Mouse (Mus musculus) lung, embryonic 14.5 days (tissue): ENCODE measurements around the gene Cep97. TPM values are rescaled to one million over a fixed set of nuclear protein-coding genes. Genes with fewer than 3 reads are reported as not detected.

Source experiments
- ATAC-seq: fragments of 200-750 bp; cut with Nextera tagmentation; 2 replicates; pipeline ENCODE4 v1.8.0; 2017; ENCODE audit warnings: mild to moderate bottlenecking, moderate TSS enrichment, moderate library complexity; ENCODE audit not compliant: insufficient read depth
- DNase-seq: peaks from one replicate; pipeline ENCODE4 v3.0.0-alpha.2; 2015
- H3K27ac ChIP-seq: fragments of 300-500 bp; sonication (generic); 2 replicates; pipeline ENCODE4 v1.5.1; 2014; ENCODE audit warnings: low read depth, mild to moderate bottlenecking, moderate library complexity
- H3K27me3 ChIP-seq: fragments of 300-500 bp; sonication (generic); 2 replicates; pipeline ENCODE4 v1.6.1; 2014; ENCODE audit warnings: low read length, control low read depth; ENCODE audit not compliant: insufficient read depth
- H3K36me3 ChIP-seq: fragments of 300-500 bp; sonication (generic); 2 replicates; pipeline ENCODE4 v1.6.1; 2014; ENCODE audit warnings: control low read depth; ENCODE audit not compliant: insufficient read depth
- H3K4me1 ChIP-seq: fragments of 300-500 bp; sonication (generic); 2 replicates; pipeline ENCODE4 v1.6.1; 2014; ENCODE audit warnings: antibody characterized with exemption, control low read depth; ENCODE audit not compliant: insufficient read depth
- H3K4me2 ChIP-seq: fragments of 300-500 bp; sonication (generic); 2 replicates; pipeline ENCODE4 v1.6.1; 2014; ENCODE audit warnings: mild to moderate bottlenecking
- H3K4me3 ChIP-seq: fragments of 300-500 bp; sonication (generic); 2 replicates; pipeline ENCODE4 v1.5.1; 2014; ENCODE audit warnings: low read depth, low read length
- H3K9ac ChIP-seq: fragments of 300-500 bp; sonication (generic); 2 replicates; pipeline ENCODE4 v1.6.1; 2014
- H3K9me3 ChIP-seq: fragments of 300-500 bp; sonication (generic); 2 replicates; pipeline ENCODE4 v1.6.1; 2016; ENCODE audit warnings: low read depth, low read length, control low read depth
- CTCF ChIP-seq: IDR thresholded peaks from 2 replicates; pipeline ENCODE4 v1.5.1; 2016; ENCODE audit warnings: antibody characterized with exemption, low read depth
- WGBS: fragments of 180-500 bp; shearing (Covaris S2); extraction: QIAGEN DNeasy Blood & Tissue Kit; methylation state at CpG from one replicate; pipeline ENCODE4 v1.1.7; 2014; 5-methylcytosine and 5-hydroxymethylcytosine counted together
- polyA plus RNA-seq: library from polyadenylated mRNA; unstranded; fragments of >200 nt; fragmentation: Nextera tagmentation; extraction: Ambion mirVana; gene quantifications from 2 replicates; pipeline ENCODE4 v1.2.1, GENCODE M21; 2014

The Cep97 gene
- 11.9 and 14.0 TPM in 2 replicates for polyA plus RNA-seq

DNA sequence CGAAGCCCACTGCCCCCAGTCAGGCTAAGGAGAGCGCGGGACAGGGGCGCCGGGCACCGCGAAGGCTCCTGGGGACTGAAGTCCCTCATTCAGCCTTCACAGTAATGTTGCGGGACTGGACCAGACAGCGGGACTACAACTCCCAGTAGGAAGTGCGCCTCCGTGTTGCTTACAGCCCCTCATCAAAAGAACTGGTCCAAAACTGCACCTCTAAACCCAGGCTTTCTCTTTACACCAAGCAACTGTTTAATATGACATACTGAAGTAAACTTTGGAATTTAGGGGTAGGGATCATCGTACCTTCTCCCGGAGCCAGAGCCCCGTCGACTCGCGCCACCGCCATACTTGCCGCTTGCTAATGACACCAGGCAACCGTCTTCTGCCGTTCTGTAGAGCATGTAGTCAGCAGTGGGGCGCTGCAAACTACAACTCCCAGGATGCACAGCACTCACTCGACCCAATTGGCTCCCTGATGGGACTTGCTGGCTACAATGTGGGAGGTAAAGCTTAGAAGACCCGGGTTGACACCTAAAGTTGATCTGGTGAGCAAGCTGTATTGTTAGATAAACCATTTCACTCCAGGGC is at the start of gene Cep97:
TSS of gene Cep97 (minus strand) at position 403 of the 585 bp plus-strand sequence.
- DNase-seq (peak; percentile 94), ATAC-seq (peak; percentile 99)
- no peak for TF ChIP-seq CTCF
- Histone ChIP-seq H3K27me3 (no peaks in the 10 kb centered on the region), H3K4me2 (peak within 1 kb of the TSS; percentile 73), H3K4me1 (no peaks in the 10 kb centered on the region), H3K9ac (peak within 1 kb of the TSS; percentile 65), H3K27ac (no peak within 1 kb of the TSS), H3K4me3 (peak within 1 kb of the TSS; percentile 63), H3K36me3 (0 out of 2 replicates have a peak, but pooled peaks cover 5% of the 10 kb centered on the region), H3K9me3 (no peaks in the 10 kb centered on the region)
- WGBS, result under 1% methylated on average over 24 of the region's 24 CpGs

DNA sequence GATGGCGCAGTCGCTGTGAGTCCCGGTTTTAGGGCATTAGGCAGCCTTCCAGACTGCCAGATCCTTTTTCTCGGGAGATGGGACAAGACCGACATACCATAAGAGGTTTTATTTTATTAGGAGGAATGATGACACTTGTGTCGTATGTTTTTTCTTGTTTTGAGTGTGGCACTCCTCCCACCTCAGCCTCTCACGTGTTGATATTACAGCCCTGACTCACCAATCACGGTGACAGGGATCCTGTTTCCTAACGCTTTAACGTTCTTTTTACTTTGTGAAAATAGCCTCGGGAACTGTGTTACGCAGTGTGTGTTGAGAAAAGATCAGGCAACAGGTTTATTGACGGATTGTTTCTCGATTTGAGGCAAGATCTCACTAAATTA is 40.2 kb upstream of the Cep97 start:
- TF ChIP-seq CTCF, result no peak
- Histone ChIP-seq H3K27ac (no peak overlapping the region), H3K27me3 (no peaks in the 10 kb centered on the region), H3K4me2 (peak overlapping the region; percentile 83), H3K4me3 (peak overlapping the region; percentile 99), H3K9ac (peak overlapping the region; percentile 91), H3K36me3 (peaks cover 34% of the 10 kb centered on the region), H3K4me1 (peaks cover 6% of the 10 kb centered on the region; the same call in 1 of the 2 replicates), H3K9me3 (no peaks in the 10 kb centered on the region)
- 5% methylated on average over 14 of the region's 14 CpGs for WGBS
- ATAC-seq (peak; percentile 6; the same call in 1 of the 2 replicates), DNase-seq (peak; percentile 38)

DNA sequence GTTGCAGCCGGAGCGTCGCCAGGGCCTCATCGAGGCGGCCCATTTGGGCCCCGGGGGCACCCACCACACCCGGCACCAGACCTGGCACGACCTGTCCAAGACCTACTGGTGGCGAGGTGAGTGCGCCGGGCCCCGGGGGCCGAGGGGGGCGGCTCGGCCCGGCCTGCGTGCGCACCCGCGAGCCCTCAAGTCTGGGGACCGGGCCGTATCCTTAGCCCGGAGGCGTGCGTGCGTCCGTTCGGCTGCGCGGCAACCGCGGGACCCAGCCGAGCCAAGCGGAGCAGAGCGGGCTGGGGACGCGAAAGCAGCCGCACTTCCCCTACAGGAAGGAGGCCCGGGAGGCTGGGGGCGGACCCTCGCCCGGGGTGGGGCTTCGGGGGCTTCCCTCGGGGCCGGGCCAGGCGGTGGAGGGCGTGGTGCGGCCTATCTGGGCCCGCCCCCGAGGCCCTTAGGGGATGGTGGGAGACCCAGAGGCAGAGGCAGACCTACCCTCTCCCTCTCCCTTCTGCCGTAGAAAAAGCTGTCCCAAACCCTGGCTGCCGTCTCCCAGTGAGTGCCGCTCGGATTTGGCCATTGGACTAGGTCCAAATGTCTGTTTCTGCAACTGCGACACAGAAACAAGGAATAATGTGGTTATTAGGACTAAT is 39.7 kb upstream of the Cep97 start:
- DNase-seq, result peak; percentile 94
- no peak for TF ChIP-seq CTCF
- peak; percentile 92 for ATAC-seq
- Histone ChIP-seq H3K27me3 (no peaks in the 10 kb centered on the region), H3K4me2 (peak overlapping the region; percentile 83), H3K36me3 (peaks cover 39% of the 10 kb centered on the region), H3K27ac (peak overlapping the region; percentile 89), H3K9me3 (no peaks in the 10 kb centered on the region), H3K4me1 (peaks cover 6% of the 10 kb centered on the region; the same call in 1 of the 2 replicates), H3K9ac (peak overlapping the region; percentile 91), H3K4me3 (peak overlapping the region; percentile 99)
- WGBS, result 1% methylated on average over 53 of the region's 55 CpGs

DNA sequence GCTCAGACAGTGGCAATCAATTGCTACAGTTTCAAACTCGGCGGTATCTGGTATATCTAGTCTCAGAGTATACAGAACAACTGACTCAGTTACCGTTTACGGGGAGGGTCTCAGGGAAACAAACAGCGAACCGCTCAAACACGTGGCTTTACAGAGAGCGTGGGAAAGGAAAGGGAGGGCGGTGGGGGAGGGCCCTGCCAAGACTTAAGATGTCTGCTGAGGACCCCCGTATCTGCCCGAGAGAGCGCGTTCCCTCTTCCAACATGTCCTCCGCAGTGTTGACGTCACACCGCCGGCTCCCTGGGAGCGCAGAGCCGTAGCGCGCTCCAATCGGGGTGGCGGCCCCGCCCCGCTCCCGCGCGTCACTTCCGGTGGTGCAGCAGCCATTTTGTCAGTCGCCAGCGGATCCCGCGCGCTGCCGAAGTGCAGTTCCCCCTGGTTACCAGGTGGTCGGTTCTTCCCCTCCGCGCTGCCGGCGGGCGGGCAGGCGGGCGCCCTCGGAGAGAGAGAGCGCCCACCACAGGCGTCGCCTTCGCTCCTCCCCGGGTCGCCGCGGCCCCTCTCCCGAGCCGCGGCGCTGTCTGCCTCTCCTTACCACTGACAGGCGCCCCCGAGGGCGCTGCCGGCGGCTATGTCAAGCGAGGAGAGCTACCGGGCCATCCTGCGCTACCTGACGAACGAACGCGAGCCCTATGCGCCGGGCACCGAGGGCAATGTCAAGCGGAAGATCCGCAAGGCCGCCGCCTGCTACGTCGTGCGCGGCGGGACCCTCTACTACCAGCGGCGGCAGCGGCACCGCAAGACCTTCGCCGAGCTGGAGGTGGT is 39.0 kb upstream of the Cep97 start, which contains the start of gene Zbtb11:
TSS of gene Zbtb11 (plus strand) at position 453 of the 825 bp plus-strand sequence.
- peaks cover 46% of the 10 kb centered on the region for H3K36me3 ChIP-seq
- WGBS, result under 1% methylated on average over 76 of the region's 86 CpGs
- no peaks in the 10 kb centered on the region for H3K27me3 ChIP-seq
- peaks cover 6% of the 10 kb centered on the region; the same call in 1 of the 2 replicates for H3K4me1 ChIP-seq
- H3K4me3 ChIP-seq, result peak within 1 kb of the TSS; percentile 99
- peak within 1 kb of the TSS; percentile 83 for H3K4me2 ChIP-seq
- peak within 1 kb of the TSS; percentile 91 for H3K9ac ChIP-seq
- DNase-seq (peak; percentile 100), ATAC-seq (peak; percentile 97)
- H3K9me3 ChIP-seq, result no peaks in the 10 kb centered on the region
- H3K27ac ChIP-seq, result peak within 1 kb of the TSS; percentile 89
- peak; percentile 18 for TF ChIP-seq CTCF

DNA sequence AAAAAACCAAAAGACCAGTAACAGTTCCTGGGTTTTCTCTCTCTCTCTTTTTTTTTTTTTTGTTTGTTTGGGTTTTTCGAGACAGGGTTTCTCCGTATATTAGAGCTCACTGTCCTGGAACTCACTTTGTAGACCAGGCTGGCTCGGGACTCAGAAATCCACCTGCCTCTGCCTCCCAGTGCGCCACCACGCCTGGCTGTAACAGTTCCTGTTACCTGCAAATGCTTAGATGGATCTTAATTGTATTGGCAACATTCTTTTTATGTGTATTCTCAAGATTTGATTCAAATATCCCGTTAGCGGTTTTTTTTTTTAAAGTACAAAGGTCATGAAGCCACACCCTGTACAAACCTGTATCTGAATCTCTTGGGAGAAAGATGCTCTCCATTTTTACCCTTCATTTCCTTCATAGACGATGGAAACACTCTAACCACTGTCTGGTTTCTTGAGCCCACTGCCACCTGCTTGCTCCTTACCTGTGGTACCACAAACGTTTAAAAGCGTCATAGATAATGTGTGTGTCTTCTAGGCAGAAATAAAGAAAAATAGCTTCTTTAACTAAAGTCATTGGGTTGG is 38.1 kb upstream of the Cep97 start:
- Histone ChIP-seq H3K9ac (peak overlapping the region; percentile 42; the same call in 1 of the 2 replicates), H3K27ac (peak overlapping the region; percentile 82), H3K4me2 (peak overlapping the region; percentile 83), H3K9me3 (no peaks in the 10 kb centered on the region), H3K4me1 (peaks cover 6% of the 10 kb centered on the region; the same call in 1 of the 2 replicates), H3K4me3 (peak overlapping the region; percentile 99), H3K27me3 (no peaks in the 10 kb centered on the region), H3K36me3 (peaks cover 43% of the 10 kb centered on the region)
- WGBS, result 48% methylated on average over 10 of the region's 10 CpGs
- no peak for TF ChIP-seq CTCF
- ATAC-seq, result no peak
- no peak for DNase-seq

DNA sequence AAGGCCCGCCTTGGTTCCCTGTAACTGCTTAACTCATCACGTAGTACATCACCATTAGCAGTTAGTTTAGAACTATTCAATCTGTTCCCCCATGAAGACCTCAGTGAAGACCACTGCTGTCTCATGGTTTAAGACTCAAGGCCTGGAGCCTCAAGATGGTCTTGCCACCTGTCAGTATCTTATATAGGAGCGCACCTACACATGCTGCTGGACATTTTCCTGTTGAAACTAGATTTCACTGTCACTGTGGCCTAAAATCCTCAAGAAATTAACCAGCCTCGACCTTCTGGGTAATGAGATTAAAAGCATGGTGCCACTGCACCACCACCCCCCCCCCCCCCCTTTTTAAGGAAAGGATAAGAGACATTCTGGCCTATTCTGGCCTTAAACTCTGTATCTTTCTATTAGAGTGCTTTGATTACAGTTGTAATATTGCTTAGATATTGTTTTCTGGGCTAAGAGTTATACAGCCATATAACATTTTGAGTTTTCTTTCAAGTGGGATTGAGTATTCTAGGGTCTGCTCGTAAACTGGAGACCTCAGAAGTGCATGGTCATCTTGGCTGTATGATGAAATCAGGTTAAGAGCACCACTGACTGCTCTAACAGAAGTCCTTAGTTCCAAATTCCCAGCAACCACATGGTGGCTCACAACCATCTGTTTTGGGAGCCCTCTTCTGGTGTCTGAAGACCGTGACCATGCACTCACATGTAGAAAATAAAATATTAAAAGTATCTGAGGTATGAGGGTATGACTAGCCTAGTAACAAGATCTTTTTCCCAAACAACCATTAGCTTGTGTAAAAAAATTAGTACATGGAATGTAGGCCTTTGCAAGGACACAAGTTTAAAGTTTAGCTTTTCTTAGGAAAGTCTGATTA is 37.3 kb upstream of the Cep97 start:
- DNase-seq, result peak; percentile 35
- Histone ChIP-seq H3K27me3 (no peaks in the 10 kb centered on the region), H3K27ac (no peak overlapping the region), H3K9ac (no peak overlapping the region), H3K4me3 (no peak overlapping the region), H3K4me2 (peak overlapping the region; percentile 83), H3K4me1 (peaks cover 6% of the 10 kb centered on the region; the same call in 1 of the 2 replicates), H3K36me3 (peaks cover 49% of the 10 kb centered on the region), H3K9me3 (no peaks in the 10 kb centered on the region)
- no peak for TF ChIP-seq CTCF
- no peak for ATAC-seq
- 75% methylated on average over 6 of the region's 6 CpGs for WGBS
